Mouse (Mus musculus) mouse embryonic stem cell (cell line): ENCODE results near the gene Rmnd1.

Experiments
- in situ Hi-C, 2 experiments: fragments of 300-500 bp; cut with MboI; formaldehyde crosslinking; loops; 1 replicate in 1 of 2; 3 replicates in 1 of 2; pipeline ENCODE4 v1.14.3; 2019 to 2020; ENCODE audit warnings: low sequenced_read_pairs in 2 of 2, low pct_unique_long_range_greater_than_20kb in 1 of 2, mixed read lengths in 1 of 2; ENCODE audit not compliant: unreplicated experiment in 1 of 2

Rmnd1 gene

DNA sequence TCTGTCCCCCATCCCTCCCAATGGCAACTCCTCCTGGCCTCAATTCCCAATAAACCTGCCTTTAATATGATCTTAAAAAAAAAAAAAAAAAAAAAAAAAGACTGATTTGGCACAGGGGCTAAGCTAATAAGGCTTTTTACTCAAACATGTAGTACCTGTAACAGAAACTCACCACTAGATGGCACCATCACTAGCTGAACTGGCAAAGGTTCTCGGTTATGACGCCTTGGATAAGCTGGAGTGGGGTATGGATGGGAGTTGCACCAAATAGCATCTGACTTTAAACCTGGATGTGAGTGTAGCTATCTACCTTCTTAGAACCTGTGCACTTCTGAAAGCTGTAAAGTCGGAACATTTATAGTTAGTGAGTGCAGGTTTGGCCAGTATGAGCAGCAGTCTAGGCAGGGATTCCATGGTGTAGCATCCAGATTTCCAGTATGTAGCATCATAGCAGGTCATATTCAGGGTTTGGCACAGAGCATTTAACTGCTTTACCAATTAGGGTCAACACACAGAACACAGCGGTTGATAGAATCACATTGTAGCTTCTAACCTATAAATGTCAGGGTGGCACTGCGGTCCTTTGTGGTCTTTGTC lies 27.2 kb downstream of the Rmnd1 start:
- in situ Hi-C loops, result loop anchor here (5.0 to 25.0 kb wide), 3 partner anchors 137 to 757 kb away; no protein-coding TSS in a partner anchor

DNA sequence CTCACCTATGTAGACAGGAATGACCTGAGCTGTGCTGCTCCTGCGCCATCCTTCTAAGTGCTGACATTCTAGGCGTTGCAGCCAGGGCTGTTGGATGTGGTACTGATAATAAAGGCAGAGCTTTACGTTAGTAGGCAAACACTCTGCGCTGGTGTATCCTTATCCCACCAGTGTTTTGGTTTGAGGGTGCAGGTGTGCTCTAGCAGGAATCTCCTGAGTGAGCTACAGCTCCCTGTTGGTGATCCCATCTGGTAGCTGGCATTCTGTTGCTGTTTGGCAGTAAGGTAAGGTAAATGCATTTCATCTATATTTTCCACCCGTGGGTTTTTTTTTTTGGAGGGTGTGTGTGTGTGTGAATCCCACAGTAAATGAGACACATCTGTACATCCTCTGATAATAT lies 34.1 kb downstream of the Rmnd1 start:
- in situ Hi-C loops, result no loop called here

GRCm38 (mm10) chr10:4395321-4395720 lies 36.9 kb downstream of the Rmnd1 start:
- in situ Hi-C loops, result no loop called here

DNA sequence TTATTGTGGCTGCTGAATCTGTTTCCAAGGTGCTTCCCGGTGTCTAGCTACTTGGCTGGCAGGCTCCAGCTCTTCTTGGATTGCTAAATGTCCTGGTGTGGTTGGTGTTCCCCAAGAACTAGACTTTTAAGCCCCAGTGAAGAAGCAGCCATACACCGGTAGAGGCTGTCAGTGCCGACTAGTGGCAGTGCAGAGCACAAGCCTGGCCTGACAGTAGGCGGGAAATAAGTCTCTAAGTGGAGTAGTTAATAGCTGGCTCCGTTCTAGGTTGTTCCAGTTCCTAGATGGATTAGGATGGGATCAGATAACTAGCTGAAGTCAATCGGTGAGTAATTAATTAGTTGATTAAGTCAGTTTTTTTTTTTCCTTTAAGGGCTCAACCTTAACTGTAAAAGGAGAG lies 40.3 kb downstream of the Rmnd1 start:
- in situ Hi-C loops, result no loop called here

DNA sequence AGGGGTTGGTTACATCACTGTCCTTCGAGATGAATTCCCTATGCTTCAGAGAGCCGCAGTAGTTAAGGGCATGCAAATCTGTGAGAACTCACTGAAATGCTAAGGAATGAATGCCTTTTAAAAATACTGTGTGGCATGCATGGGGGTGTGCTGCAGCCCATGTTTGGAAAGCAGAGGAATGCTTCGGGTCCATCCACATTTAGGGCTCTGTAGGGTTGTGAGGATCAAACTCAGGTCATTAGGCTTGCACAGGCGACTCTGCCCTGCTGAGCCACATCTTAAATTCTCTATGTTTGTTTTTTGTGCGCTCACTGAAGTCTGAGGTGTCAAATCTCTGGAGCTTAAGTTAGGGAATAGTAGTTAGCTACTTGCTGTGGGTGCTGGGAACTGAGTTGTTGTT lies 41.1 kb downstream of the Rmnd1 start:
- in situ Hi-C loops, result no loop called here

GRCm38 (mm10) chr10:4390550-4390949 lies 41.6 kb downstream of the Rmnd1 start:
- in situ Hi-C loops, result no loop called here

DNA sequence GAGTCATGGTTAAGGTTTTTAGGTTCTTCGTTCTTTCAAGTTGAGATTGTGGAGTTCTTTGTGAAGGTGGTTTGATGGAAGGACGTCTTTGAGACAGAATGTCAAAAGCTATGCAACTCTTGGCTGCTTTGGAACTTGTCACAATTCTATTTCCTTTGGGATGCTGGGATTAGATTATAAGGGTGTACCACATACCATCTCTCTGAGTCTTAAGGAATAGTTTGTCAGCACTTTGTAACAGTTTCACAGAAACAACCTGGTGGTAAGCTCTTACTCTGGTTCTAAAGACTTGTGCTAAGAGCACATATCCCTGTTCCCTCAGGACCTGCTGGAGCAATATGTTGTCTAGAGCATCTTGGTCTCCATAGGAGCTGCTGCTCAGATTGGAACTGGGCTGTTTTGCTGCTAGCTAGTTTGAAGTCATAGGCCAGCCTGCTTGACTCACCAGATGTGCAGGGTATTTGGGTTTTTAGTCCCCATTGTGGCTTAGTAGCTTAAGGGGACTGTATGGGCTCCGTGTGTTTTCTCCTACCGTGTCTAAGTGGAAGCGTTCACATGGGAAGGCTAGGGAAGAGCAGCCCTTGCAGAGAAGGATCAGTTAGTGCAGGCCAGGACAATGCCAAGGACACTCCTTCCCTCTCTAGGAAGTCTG lies 42.6 kb downstream of the Rmnd1 start:
- in situ Hi-C loops, result no loop called here

GRCm38 (mm10) chr10:4389036-4389435 lies 43.2 kb downstream of the Rmnd1 start:
- in situ Hi-C loops, result no loop called here

- in situ Hi-C loops, result no loop called here
Observed at GRCm38 (mm10) chr10:4388384-4388745, 43.8 kb downstream of the Rmnd1 start.

DNA sequence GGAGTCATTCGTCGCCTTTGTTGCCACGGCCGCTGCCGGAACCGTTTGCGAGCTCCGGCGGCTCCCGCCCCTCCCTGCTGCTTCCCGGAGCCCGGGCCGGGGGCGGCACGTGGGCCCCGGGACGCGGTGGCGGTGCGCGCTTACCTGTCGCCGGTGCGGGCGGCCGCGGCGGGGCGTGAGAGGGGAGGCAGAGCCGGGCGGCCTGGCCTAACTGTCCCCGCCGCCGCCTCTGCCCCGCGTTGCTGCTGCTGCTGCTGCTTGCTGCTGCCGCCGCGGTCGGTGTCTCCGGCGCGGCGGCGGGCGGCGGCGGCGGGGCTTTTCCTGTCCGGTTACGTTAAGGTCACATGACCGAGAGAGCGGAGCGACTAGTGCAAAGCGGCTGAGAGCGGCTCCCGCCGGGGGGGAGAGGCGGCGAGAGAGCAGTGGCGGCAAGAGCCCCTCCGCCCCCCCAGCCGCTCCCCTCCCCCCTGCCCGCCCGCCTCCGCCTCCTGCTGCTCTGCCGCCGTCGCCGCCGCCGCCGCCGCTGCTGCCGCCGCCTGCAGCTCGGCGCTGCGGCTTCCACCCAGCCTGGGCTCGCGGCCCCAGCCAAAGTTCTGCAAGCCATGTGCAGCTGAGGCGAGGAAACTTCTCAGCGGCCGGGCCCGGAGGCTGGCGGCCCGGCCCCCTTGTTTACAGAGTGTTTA lies 44.3 kb downstream of the Rmnd1 start, which contains the start of gene Zbtb2:
Gene Zbtb2 (minus strand): TSS at position 408 of the 683 bp plus-strand sequence.
- in situ Hi-C loops, result no loop called here

DNA sequence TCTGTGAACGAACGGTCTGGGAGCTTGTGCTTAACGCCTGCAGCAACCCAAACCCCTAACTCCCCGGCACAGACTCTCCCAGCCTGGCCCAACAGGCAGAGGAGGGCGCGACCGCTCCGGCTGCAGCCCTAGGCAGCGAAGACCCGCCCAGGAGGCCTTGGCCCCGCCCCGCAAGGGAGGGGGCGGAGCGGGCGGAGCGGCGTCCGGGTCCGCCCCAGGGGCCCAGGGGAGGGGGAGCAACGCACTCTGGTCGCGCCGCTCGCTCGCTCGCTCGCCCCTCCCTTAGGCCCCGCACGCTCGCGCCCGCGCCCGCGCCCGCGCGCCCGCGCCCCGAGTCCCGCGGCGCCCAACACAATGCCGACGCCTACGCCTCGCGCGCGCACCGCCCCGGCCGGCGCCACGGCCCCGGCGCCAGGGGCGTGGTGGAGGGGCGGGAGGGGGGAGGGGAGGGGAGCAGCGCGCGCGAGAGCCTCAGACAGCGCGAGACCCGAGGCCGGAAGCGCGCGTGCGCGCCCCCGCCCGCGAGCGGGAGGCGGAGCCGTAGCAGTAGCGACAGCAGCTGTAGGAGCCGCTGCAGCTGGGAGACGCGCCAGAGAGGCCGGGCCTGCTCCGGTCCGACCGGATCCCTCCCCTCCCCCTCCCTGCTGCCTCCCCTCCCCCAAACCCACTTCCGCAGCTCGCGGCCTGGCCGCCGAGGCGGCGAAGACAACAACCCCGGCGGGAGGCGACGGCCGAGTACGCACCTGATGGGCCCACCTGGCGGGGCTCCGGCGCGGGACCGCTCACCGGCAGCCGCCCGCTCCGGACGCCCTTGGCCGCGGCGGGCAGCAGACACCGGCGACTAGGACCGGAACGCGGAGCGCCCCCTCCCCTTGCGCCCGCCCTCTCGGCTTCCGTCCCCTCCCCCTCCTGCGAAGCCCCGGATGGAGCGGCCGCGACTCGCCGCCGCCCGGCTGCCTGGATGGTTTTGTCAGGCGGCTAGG lies 45.3 kb downstream of the Rmnd1 start:
- in situ Hi-C loops, result no loop called here

DNA sequence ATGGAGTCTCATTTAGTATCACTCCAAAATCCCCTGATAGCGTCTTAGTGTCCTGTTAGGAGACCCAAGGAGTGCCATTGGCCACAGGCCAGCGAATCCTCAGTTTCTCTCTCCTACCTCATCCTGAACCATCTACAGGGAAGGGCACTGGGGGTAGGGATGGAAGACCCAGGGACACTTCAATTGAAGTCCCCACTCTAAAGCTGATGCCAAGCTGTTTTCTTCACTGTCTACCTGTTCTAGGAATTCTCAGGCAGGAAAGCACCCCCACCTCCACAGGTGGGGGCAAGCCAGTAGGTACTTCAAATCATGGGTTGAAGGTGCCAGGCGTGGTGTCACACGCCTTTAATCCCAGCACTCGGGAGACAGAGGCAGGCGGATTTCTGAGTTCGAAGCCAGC lies 47.9 kb downstream of the Rmnd1 start:
- in situ Hi-C loops, result no loop called here

DNA sequence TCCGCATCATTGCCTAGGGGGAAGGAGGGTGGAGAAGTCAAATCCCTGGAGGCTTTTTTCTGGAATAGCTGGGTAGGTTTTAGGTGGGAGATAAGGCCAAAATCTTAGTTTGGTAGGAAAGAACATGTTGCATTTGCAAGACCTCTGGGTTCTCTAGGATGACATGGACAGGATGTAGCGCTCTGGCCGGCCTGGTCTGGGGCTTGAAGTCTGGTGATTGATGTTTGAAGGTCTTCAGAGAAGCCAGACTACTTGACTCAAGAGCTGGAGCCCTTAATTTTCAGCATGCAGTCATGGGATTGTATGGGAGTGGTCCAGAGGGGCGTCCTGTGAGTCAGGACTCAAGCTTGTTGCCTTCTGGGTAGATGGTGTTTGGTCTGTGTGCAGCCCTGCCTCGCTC lies 51.4 kb downstream of the Rmnd1 start:
- in situ Hi-C loops, result no loop called here

DNA sequence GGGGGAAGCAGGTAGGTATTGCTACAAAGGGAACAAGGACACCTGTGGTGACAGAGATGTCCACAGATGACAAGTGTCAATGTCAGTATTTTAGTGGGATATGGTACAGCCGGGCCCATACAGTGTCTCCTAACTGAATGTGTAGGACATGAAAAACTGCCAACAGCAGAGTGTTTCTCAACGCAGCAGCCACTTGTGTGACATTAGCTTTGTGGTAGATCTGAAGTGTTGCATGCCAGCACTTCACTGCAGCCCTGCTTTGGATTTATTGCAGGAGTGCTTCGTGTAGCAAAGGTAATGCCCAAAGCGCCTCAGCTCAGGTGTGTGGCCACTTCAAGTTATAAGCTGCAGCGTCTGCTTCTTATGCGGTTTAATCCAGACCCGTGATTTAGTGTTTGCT lies 55.3 kb downstream of the Rmnd1 start:
- in situ Hi-C loops, result no loop called here

DNA sequence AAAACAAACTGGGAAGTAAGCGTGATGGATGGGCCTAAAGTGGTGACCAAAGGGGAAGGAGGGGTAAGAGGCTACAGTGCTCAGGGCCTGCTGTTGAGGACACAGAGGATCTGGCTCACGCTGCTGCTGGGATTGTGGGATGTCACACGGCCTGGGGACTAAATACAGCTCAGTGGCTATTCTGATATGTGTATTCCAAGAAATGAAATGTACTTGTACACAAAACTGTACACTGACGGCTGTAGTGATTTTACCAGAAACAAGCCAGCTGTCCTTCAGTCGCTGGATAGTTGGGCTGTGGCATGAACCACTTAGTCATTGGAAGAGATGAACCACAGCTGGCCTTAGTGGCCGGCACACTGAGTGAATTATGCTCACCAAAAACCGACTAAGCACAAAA lies 55.7 kb downstream of the Rmnd1 start:
- in situ Hi-C loops, result no loop called here

DNA sequence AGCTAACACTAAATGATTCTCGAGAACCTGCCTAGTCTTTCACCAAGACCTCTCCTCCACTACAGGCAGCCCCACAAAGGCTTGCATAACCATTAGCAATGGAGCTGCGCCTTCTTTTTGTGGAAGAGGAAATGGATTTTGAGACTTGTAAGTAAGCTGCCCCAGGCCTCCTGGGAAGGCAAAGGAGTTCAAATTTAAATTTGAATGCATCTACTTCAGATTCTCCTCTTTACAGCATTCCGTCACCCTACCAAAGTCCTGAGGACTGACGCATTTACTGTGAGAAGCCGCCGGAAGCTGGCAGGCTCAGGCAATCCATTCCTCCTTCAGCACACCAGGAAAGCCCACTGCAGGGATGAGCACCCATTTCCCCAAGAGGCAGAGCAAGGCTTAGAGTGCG lies 56.9 kb downstream of the Rmnd1 start:
- in situ Hi-C loops, result no loop called here

GRCm38 (mm10) chr10:4374734-4375133 lies 57.5 kb downstream of the Rmnd1 start:
- in situ Hi-C loops, result no loop called here

DNA sequence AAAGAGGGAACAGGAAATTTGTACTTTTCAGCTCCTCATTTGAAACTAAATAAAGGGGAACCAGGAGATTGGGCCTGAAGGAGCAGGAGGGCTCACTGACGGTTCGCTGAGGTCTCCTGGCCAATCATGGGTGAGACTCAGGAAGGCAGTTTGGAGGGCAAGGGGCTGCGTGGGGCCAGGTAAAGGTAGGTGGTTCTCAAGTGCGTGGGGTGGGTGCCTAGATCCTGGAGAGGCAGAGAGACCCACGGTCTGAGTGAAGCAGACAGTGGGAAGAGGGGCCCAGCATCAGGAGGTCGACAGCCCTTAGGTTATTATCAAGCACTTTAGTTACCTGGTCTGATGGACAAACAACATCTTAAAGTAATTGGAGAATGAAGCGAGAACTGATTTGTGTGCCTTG lies 57.9 kb downstream of the Rmnd1 start:
- in situ Hi-C loops, result no loop called here

GRCm38 (mm10) chr10:4373558-4373957 lies 58.6 kb downstream of the Rmnd1 start:
- in situ Hi-C loops, result no loop called here
